8 mouse cellular contexts compared by ENCODE assay signal in the genomic region with DNA sequence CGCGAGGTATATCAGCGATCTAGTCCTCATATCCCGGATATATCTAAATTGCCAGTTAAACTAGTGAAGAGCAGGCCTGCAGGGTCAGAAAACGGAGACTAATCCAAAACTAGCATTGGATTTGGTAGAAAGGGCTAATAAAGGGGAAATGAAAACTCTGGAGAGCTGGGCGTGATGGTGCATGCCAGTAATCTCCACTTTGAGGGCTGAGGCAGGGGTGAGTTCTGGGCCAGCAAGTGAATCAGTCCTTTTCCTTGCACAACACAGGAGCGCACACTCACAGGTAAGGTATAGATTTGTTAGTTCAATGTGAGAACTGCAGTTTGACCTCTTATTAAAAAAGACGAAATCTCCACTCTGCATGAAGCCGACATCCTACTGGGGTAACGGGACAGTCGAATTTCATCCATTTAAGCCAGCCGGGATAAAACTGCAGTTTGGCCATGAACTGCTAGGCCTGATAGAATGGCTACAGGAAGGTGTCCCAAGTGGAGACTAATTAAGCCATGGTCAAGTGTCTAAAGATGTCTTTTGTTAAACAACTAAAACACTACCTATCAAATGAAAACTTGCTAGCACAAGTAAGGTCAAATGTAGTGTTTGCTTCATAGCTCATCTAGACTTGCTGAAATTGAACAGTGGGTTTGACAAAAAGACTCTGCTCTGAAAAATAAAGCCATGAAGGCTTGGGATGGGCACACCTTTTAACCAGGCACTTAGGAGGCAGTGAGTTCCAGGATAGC. TPM values are rescaled to one million over a fixed set of nuclear protein-coding genes. Genes with fewer than 3 reads are reported as not detected.
DNase-seq lines count a peak whose midpoint lies in the region; ATAC-seq and TF ChIP-seq lines count a peak whose summit lies in the region.

No protein-coding gene starts in this region.

- H3K27ac ChIP-seq in embryonic facial prominence, embryonic 13.5 days = peak overlapping the region; percentile 100
- H3K27ac ChIP-seq in hindbrain, postnatal 0 days = peak overlapping the region; percentile 100
- peak overlapping the region; percentile 99 for H3K27ac ChIP-seq in lung, embryonic 15.5 days
- H3K27ac ChIP-seq in small intestine, adult 2 months (ENCODE audit: insufficient read depth, low read depth, low read length) = peak overlapping the region; percentile 100

- H3K4me1 ChIP-seq in lung, adult 2 months (ENCODE audit: control insufficient read depth, insufficient read depth, low read length) = peaks cover 14% of the 10 kb centered on the region
- peaks cover 23% of the 10 kb centered on the region for H3K4me1 ChIP-seq in embryonic facial prominence, embryonic 13.5 days
- H3K4me1 ChIP-seq in hindbrain, postnatal 0 days (ENCODE audit: insufficient read depth, low read length) = peaks cover 4% of the 10 kb centered on the region; the same call in 1 of the 2 replicates
- peaks cover 32% of the 10 kb centered on the region for H3K4me1 ChIP-seq in lung, embryonic 15.5 days
- H3K4me1 ChIP-seq in small intestine, adult 2 months (ENCODE audit: control insufficient read depth, insufficient read depth, insufficient read length, low read length) = peaks cover 14% of the 10 kb centered on the region

- peaks cover 32% of the 10 kb centered on the region for H3K36me3 ChIP-seq in embryonic facial prominence, embryonic 13.5 days
- H3K36me3 ChIP-seq in hindbrain, postnatal 0 days (ENCODE audit: insufficient read depth, low read length) = peaks cover 23% of the 10 kb centered on the region; the same call in 1 of the 2 replicates
- H3K36me3 ChIP-seq in lung, embryonic 15.5 days = peaks cover 28% of the 10 kb centered on the region
- H3K36me3 ChIP-seq in small intestine, adult 2 months (ENCODE audit: control insufficient read depth, insufficient read depth, low read length) = peaks cover 31% of the 10 kb centered on the region

- H3K9me3 ChIP-seq in embryonic facial prominence, embryonic 13.5 days = no peaks in the 10 kb centered on the region
- no peaks in the 10 kb centered on the region for H3K9me3 ChIP-seq in hindbrain, postnatal 0 days (ENCODE audit: low read length)
- no peaks in the 10 kb centered on the region for H3K9me3 ChIP-seq in lung, embryonic 15.5 days

- H3K4me2 ChIP-seq in embryonic facial prominence, embryonic 13.5 days = peak overlapping the region; percentile 71
- peak overlapping the region; percentile 69 for H3K4me2 ChIP-seq in hindbrain, postnatal 0 days (ENCODE audit: low read depth, low read length)
- H3K4me2 ChIP-seq in lung, embryonic 15.5 days = peak overlapping the region; percentile 68

- peak; percentile 49 for ATAC-seq in embryonic facial prominence, embryonic 13.5 days (ENCODE audit: insufficient number of reproducible peaks, insufficient read depth, low FRiP score, low TSS enrichment, low read depth)
- ATAC-seq in hindbrain, postnatal 0 days = no peak
- peak; percentile 16; the same call in 1 of the 2 replicates for ATAC-seq in lung, embryonic 15.5 days (ENCODE audit: borderline replicate concordance, extremely low read depth, low FRiP score, low TSS enrichment)

- no peaks in the 10 kb centered on the region for H3K27me3 ChIP-seq in embryonic facial prominence, embryonic 13.5 days
- H3K27me3 ChIP-seq in hindbrain, postnatal 0 days (ENCODE audit: insufficient read depth, low read length) = no peaks in the 10 kb centered on the region
- H3K27me3 ChIP-seq in lung, embryonic 15.5 days = no peaks in the 10 kb centered on the region
- H3K27me3 ChIP-seq in small intestine, adult 2 months (ENCODE audit: control insufficient read depth, insufficient read depth, low read length) = no peaks in the 10 kb centered on the region

- no peak for TF ChIP-seq POLR2A in lung, adult 2 months (IDR thresholded peaks at IDR 0.05; ENCODE audit: borderline replicate concordance, extremely low read depth, low read depth, low read length)
- TF ChIP-seq POLR2A in small intestine, adult 2 months (IDR thresholded peaks at IDR 0.05; ENCODE audit: low read depth, low read length) = no peak

- H3K4me3 ChIP-seq in lung, adult 2 months (replicated peaks; ENCODE audit: extremely low read depth, low read depth, low read length) = peak overlapping the region; percentile 98
- peak overlapping the region; percentile 67 for H3K4me3 ChIP-seq in embryonic facial prominence, embryonic 13.5 days
- peak overlapping the region; percentile 71 for H3K4me3 ChIP-seq in hindbrain, postnatal 0 days (ENCODE audit: low read length)
- peak overlapping the region; percentile 61 for H3K4me3 ChIP-seq in lung, embryonic 15.5 days
- peak overlapping the region; percentile 93 for H3K4me3 ChIP-seq in small intestine, adult 2 months (ENCODE audit: low read depth, low read length)

- peak; percentile 31 to 46 for DNase-seq in adrenal gland, adult 18-20 months (ENCODE audit: low spot score in 2 of 2)
- no peak for DNase-seq in adrenal gland, postnatal 10 days
- DNase-seq in lung, adult 2 months = no peak
- DNase-seq in lung, postnatal 4 days = no peak
- DNase-seq in hindbrain, postnatal 0 days (ENCODE audit: low spot score) = peak; percentile 30

- H3K9ac ChIP-seq in embryonic facial prominence, embryonic 13.5 days = peak overlapping the region; percentile 93
- H3K9ac ChIP-seq in hindbrain, postnatal 0 days (replicated peaks; ENCODE audit: low read length) = peak overlapping the region; percentile 90
- H3K9ac ChIP-seq in lung, embryonic 15.5 days = peak overlapping the region; percentile 86

- under 1% methylated on average over 12 of the region's 12 CpGs for WGBS in lung, adult 2 months
- WGBS in embryonic facial prominence, embryonic 13.5 days = 1% methylated on average over 12 of the region's 12 CpGs
- 2% methylated on average over 12 of the region's 12 CpGs for WGBS in hindbrain, postnatal 0 days
- under 1% methylated on average over 12 of the region's 12 CpGs for WGBS in lung, embryonic 15.5 days
- under 1% methylated on average over 12 of the region's 12 CpGs for WGBS in small intestine, adult 2 months

- no peak for TF ChIP-seq CTCF in lung, adult 2 months (IDR thresholded peaks at IDR 0.05; ENCODE audit: insufficient read depth, low read length)
- 0 out of 2 replicates have a peak, but pooled peaks have one; percentile 2 for TF ChIP-seq CTCF in hindbrain, postnatal 0 days (IDR thresholded peaks at IDR 0.05; ENCODE audit: low read depth)
- no peak for TF ChIP-seq CTCF in small intestine, adult 2 months (IDR thresholded peaks at IDR 0.05; ENCODE audit: extremely low read depth, insufficient read length, insufficient replicate concordance, low read depth, low read length)

RNA-seq across cellular contexts. Expression of gene Cox20, which starts 0.5 kb away (rescaled TPM):
- total RNA-seq in adrenal gland, adult 18-20 months (2021) = 100 to 1,000 TPM in 1 of 2 experiments, 10 to 100 TPM in 1; 88.7 to 117 TPM
- 10 to 100 TPM; 78.7 to 88.8 TPM for total RNA-seq in adrenal gland, postnatal 10 days (2021)
- polyA plus RNA-seq in lung, adult 2 months (2012; rRNA removed) = 7.3 and 12.4 TPM in 2 replicates
- polyA plus RNA-seq in embryonic facial prominence, embryonic 13.5 days (2015; fragmentation: Nextera tagmentation; extraction: Ambion mirVana) = 167 TPM in 2 replicates
- 24.4 and 30.1 TPM in 2 replicates for total RNA-seq in hindbrain, postnatal 0 days (2014; rRNA removed)
- 102 and 117 TPM in 2 replicates for polyA plus RNA-seq in hindbrain, postnatal 0 days (2015; fragmentation: Nextera tagmentation; extraction: Ambion mirVana)
- polyA plus RNA-seq in lung, embryonic 15.5 days (2015; fragmentation: Nextera tagmentation; extraction: Ambion mirVana) = 124 TPM in 2 replicates
- 3.7 and 5.3 TPM in 2 replicates for polyA plus RNA-seq in small intestine, adult 2 months (2012; rRNA removed)

RNA-seq across cellular contexts. Expression of gene Hnrnpu, which starts 18.1 kb away (rescaled TPM):
- 100 to 1,000 TPM; 341 to 383 TPM for total RNA-seq in adrenal gland, adult 18-20 months (2021)
- total RNA-seq in adrenal gland, postnatal 10 days (2021) = 100 to 1,000 TPM; 328 to 391 TPM
- polyA plus RNA-seq in lung, adult 2 months (2012; rRNA removed) = 48.3 and 65.0 TPM in 2 replicates
- 386 and 418 TPM in 2 replicates for polyA plus RNA-seq in embryonic facial prominence, embryonic 13.5 days (2015; fragmentation: Nextera tagmentation; extraction: Ambion mirVana)
- 113 and 133 TPM in 2 replicates for total RNA-seq in hindbrain, postnatal 0 days (2014; rRNA removed)
- 185 and 192 TPM in 2 replicates for polyA plus RNA-seq in hindbrain, postnatal 0 days (2015; fragmentation: Nextera tagmentation; extraction: Ambion mirVana)
- 411 and 443 TPM in 2 replicates for polyA plus RNA-seq in lung, embryonic 15.5 days (2015; fragmentation: Nextera tagmentation; extraction: Ambion mirVana)
- 21.7 and 34.2 TPM in 2 replicates for polyA plus RNA-seq in small intestine, adult 2 months (2012; rRNA removed)

Comparison
In these comparisons a context has a peak if more than half of its experiments do, and no peak if none do; other contexts are left out.
1. DNase-seq: peak in adrenal gland, adult 18-20 months (2 of 2) and hindbrain, postnatal 0 days (single experiment); none in adrenal gland, postnatal 10 days (single experiment), lung, adult 2 months (single experiment) and lung, postnatal 4 days (0 of 2).
2. Peak in every context shown above with its lines, with median percentiles within 50 percentile points of each other: H3K4me3 ChIP-seq, H3K27ac ChIP-seq, H3K4me2 ChIP-seq and H3K9ac ChIP-seq.